Mouse (Mus musculus): Measurements from ENCODE around the gene Myo19.

- TF ChIP-seq EP300 (IDR thresholded peaks at IDR 0.05; ENCODE audit: low read depth) = peak; percentile 96
- TF ChIP-seq CTCF (IDR thresholded peaks at IDR 0.05; ENCODE audit: low read depth) = peak; percentile 42
Observed at GRCm38 (mm10) chr11:84873042-84873833, 6.7 kb upstream of the Myo19 start.
